Mouse (Mus musculus): ENCODE results near the gene Try5. TPM values are rescaled to one million over a fixed set of nuclear protein-coding genes. Genes with fewer than 3 reads are reported as not detected.
"Not testable (repeated sequence)": the region's sequence is repeated elsewhere in the genome, so short reads cannot be mapped to it uniquely, and the experiment has no call there.

The Try5 gene
- 0.33 TPM in 1 of 2 replicates, not detected in the other for polyA plus RNA-seq (2015; fragmentation: Nextera tagmentation; extraction: Ambion mirVana)

GRCm38 (mm10) chr6:41316741-41317140, at the start of gene Try5:
Gene Try5 (minus strand): TSS chr6:41316841.
- ATAC-seq (ENCODE audit: borderline replicate concordance, extremely low read depth, low FRiP score, low TSS enrichment); H3K9me3 ChIP-seq; H3K9ac ChIP-seq; H3K36me3 ChIP-seq; H3K4me3 ChIP-seq; H3K27me3 ChIP-seq; H3K27ac ChIP-seq; H3K4me1 ChIP-seq; H3K4me2 ChIP-seq: not testable (repeated sequence)
- 68% methylated on average over 3 of the region's 3 CpGs for WGBS

GRCm38 (mm10) chr6:41353932-41354331, 37.3 kb upstream of the Try5 start, which contains the start of gene Try10:
Gene Try10 (plus strand): TSS chr6:41354105.
- no peaks in the 10 kb centered on the region for H3K9me3 ChIP-seq
- WGBS = 62% methylated on average over 2 of the region's 2 CpGs
- H3K27me3 ChIP-seq = no peaks in the 10 kb centered on the region
- H3K4me3 ChIP-seq = no peak within 1 kb of the TSS
- no peak within 1 kb of the TSS for H3K4me2 ChIP-seq
- no peaks in the 10 kb centered on the region for H3K4me1 ChIP-seq
- ATAC-seq (ENCODE audit: borderline replicate concordance, extremely low read depth, low FRiP score, low TSS enrichment) = no peak
- no peaks in the 10 kb centered on the region for H3K36me3 ChIP-seq
- H3K27ac ChIP-seq = no peak within 1 kb of the TSS
- no peak within 1 kb of the TSS for H3K9ac ChIP-seq

GRCm38 (mm10) chr6:41301969-41302368, 14.7 kb downstream of the Try5 start, which contains the start of gene Try4:
Gene Try4 (plus strand): TSS chr6:41302269.
- Histone ChIP-seq H3K36me3 (no peaks in the 10 kb centered on the region), H3K9ac (no peak within 1 kb of the TSS), H3K4me3 (no peak within 1 kb of the TSS), H3K27me3 (no peaks in the 10 kb centered on the region), H3K9me3 (no peaks in the 10 kb centered on the region), H3K4me2 (no peak within 1 kb of the TSS), H3K4me1 (no peaks in the 10 kb centered on the region), H3K27ac (no peak within 1 kb of the TSS)
- ATAC-seq (ENCODE audit: borderline replicate concordance, extremely low read depth, low FRiP score, low TSS enrichment) = no peak
- WGBS = 56% methylated on average over 1 of the region's 1 CpGs

GRCm38 (mm10) chr6:41298255-41298654, 18.4 kb downstream of the Try5 start:
- ATAC-seq (ENCODE audit: borderline replicate concordance, extremely low read depth, low FRiP score, low TSS enrichment) = no peak
- Histone ChIP-seq H3K36me3 (no peaks in the 10 kb centered on the region), H3K4me3 (no peak overlapping the region), H3K9me3 (no peaks in the 10 kb centered on the region), H3K9ac (no peak overlapping the region), H3K27ac (no peak overlapping the region), H3K4me2 (no peak overlapping the region), H3K4me1 (no peaks in the 10 kb centered on the region), H3K27me3 (no peaks in the 10 kb centered on the region)
- WGBS = 9% methylated on average over 1 of the region's 1 CpGs

- Histone ChIP-seq H3K4me3 (no peak overlapping the region), H3K9ac (no peak overlapping the region), H3K27ac (no peak overlapping the region), H3K4me2 (no peak overlapping the region), H3K27me3 (no peaks in the 10 kb centered on the region), H3K9me3 (peaks cover 3% of the 10 kb centered on the region; the same call in 1 of the 2 replicates), H3K36me3 (no peaks in the 10 kb centered on the region), H3K4me1 (no peaks in the 10 kb centered on the region)
- WGBS = 82% methylated on average over 6 of the region's 6 CpGs
- no peak for ATAC-seq (ENCODE audit: borderline replicate concordance, extremely low read depth, low FRiP score, low TSS enrichment)
Measured at GRCm38 (mm10) chr6:41266140-41266539, 50.5 kb downstream of the Try5 start.

- no peak overlapping the region for H3K9ac ChIP-seq
- H3K36me3 ChIP-seq = no peaks in the 10 kb centered on the region
- no peak overlapping the region for H3K27ac ChIP-seq
- no peaks in the 10 kb centered on the region for H3K4me1 ChIP-seq
- H3K4me3 ChIP-seq = no peak overlapping the region
- WGBS = 34% methylated on average over 3 of the region's 3 CpGs
- H3K4me2 ChIP-seq = no peak overlapping the region
- ATAC-seq (ENCODE audit: borderline replicate concordance, extremely low read depth, low FRiP score, low TSS enrichment) = no peak
- H3K9me3 ChIP-seq = peaks cover 3% of the 10 kb centered on the region; the same call in 1 of the 2 replicates
- H3K27me3 ChIP-seq = no peaks in the 10 kb centered on the region
Measured at GRCm38 (mm10) chr6:41262796-41263195, 53.8 kb downstream of the Try5 start.

Other genes starting within 250 kb of the Try5 start
- gene Try4, start 14.6 kb downstream of the Try5 start, polyA plus RNA-seq (2015; fragmentation: Nextera tagmentation; extraction: Ambion mirVana) = 0.23 TPM in 1 of 2 replicates, not detected in the other
- 1.2 TPM in 1 of 2 replicates, not detected in the other for gene Try10, start 37.3 kb upstream of the Try5 start, polyA plus RNA-seq (2015; fragmentation: Nextera tagmentation; extraction: Ambion mirVana)
- gene Prss3, start 60.8 kb upstream of the Try5 start, polyA plus RNA-seq (2015; fragmentation: Nextera tagmentation; extraction: Ambion mirVana) = 0.76 TPM in 1 of 2 replicates, not detected in the other
- gene Gm5771, start 75.5 kb upstream of the Try5 start, polyA plus RNA-seq (2015; fragmentation: Nextera tagmentation; extraction: Ambion mirVana) = 0.50 TPM in 1 of 2 replicates, not detected in the other
- gene Gm10334, start 129.3 kb upstream of the Try5 start, polyA plus RNA-seq (2015; fragmentation: Nextera tagmentation; extraction: Ambion mirVana) = 0.29 TPM in 1 of 2 replicates, not detected in the other
- 2.0 TPM in 1 of 2 replicates, not detected in the other for gene Prss1, start 142.1 kb upstream of the Try5 start, polyA plus RNA-seq (2015; fragmentation: Nextera tagmentation; extraction: Ambion mirVana)
- 0.54 TPM in 1 of 2 replicates, not detected in the other for gene Prss2, start 204.9 kb upstream of the Try5 start, polyA plus RNA-seq (2015; fragmentation: Nextera tagmentation; extraction: Ambion mirVana)

All from lung, embryonic 15.5 days (tissue).